Mouse (Mus musculus) fat pad, adult 2 months (tissue): Measurements from ENCODE around the gene Aven.

ENCODE experiments used
- DNase-seq: peaks from one replicate; pipeline ENCODE4 v3.0.0-alpha.2; 2011; ENCODE audit warnings: low read depth, low spot score; ENCODE audit errors: extremely low read depth

The Aven gene

GRCm38 (mm10) chr2:112556527-112556926 lies 63.8 kb downstream of the Aven start:
- DNase-seq: no peak

- no peak for DNase-seq
These were observed 64.7 kb downstream of the Aven start for GRCm38 (mm10) chr2:112557453-112557852.

- no peak for DNase-seq
These were observed 68.8 kb downstream of the Aven start for GRCm38 (mm10) chr2:112561549-112561948.

GRCm38 (mm10) chr2:112565060-112565459 lies 72.3 kb downstream of the Aven start:
- DNase-seq: no peak

GRCm38 (mm10) chr2:112566290-112567085 lies 73.7 kb downstream of the Aven start:
- DNase-seq: no peak

- DNase-seq: no peak
These were observed 75.0 kb downstream of the Aven start for GRCm38 (mm10) chr2:112567786-112568185.

GRCm38 (mm10) chr2:112590985-112591384 lies 98.2 kb downstream of the Aven start:
- no peak for DNase-seq

- no peak for DNase-seq
These were observed 98.7 kb downstream of the Aven start for GRCm38 (mm10) chr2:112591451-112591871.

GRCm38 (mm10) chr2:112593322-112593721 lies 100.6 kb downstream of the Aven start:
- DNase-seq: no peak

GRCm38 (mm10) chr2:112593781-112594180 lies 101.0 kb downstream of the Aven start:
- DNase-seq: no peak

GRCm38 (mm10) chr2:112595807-112596206 lies 103.0 kb downstream of the Aven start:
- no peak for DNase-seq

- no peak for DNase-seq
These were observed 103.7 kb downstream of the Aven start for GRCm38 (mm10) chr2:112596415-112596814.

- no peak for DNase-seq
These were observed 104.3 kb downstream of the Aven start for GRCm38 (mm10) chr2:112597064-112597463.

- no peak for DNase-seq
These were observed 107.5 kb downstream of the Aven start for GRCm38 (mm10) chr2:112600222-112600621.

GRCm38 (mm10) chr2:112602487-112602886 lies 109.7 kb downstream of the Aven start:
- no peak for DNase-seq

GRCm38 (mm10) chr2:112606536-112606935 lies 113.8 kb downstream of the Aven start:
- DNase-seq: no peak

- no peak for DNase-seq
These were observed 119.9 kb downstream of the Aven start for GRCm38 (mm10) chr2:112612628-112613027.

GRCm38 (mm10) chr2:112614375-112614774 lies 121.6 kb downstream of the Aven start:
- DNase-seq: no peak

- DNase-seq: no peak
These were observed 124.4 kb downstream of the Aven start for GRCm38 (mm10) chr2:112617206-112617605.

- DNase-seq: no peak
These were observed 132.4 kb downstream of the Aven start for GRCm38 (mm10) chr2:112625156-112625555.

- DNase-seq: no peak
These were observed 137.9 kb downstream of the Aven start for GRCm38 (mm10) chr2:112630669-112631068.

- DNase-seq: no peak
These were observed 139.8 kb downstream of the Aven start for GRCm38 (mm10) chr2:112632536-112632935.

- no peak for DNase-seq
These were observed 144.4 kb downstream of the Aven start for GRCm38 (mm10) chr2:112637206-112637605.
